Comparison of ENCODE assay signal across 24 mouse cellular contexts in the genomic region with DNA sequence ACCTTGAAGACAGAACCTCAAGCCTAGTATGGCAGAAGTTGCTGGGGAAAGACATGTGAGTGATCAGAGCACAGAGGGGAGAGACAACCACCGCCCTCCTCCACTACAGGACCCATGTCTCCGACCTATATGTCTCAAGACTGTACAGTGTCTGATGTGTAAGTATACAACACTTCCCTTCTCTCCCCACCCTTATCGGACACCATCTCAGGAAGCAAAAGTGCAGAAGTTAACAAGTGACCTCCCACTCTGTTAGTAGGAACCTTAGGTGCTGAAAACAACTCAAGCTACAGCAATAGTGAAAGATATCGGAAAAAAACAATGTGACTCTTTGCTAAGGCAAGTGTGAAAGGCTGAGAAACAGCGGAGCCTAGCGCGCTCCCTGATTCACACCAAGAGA.
"Had no signal": no experiment of that assay in that cellular context is flagged by ENCODE, and none has a peak within 500 bp of the region (broad histone marks: within the 10 kb centered on the region; RNA-seq: fewer than 3 reads in every experiment).

No protein-coding gene starts in this region.

- H3K4me3 ChIP-seq: gastrocnemius, adult 2 months; heart, embryonic 10.5 days; heart, embryonic 12.5 days; hindbrain, embryonic 13.5 days; hindbrain, embryonic 15.5 days; kidney, embryonic 15.5 days; layer of hippocampus, adult 2 months; left cerebral cortex, adult 2 months; limb, embryonic 13.5 days; limb, embryonic 15.5 days; liver, embryonic 12.5 days had no signal

- ATAC-seq: hindbrain, postnatal 0 days; intestine, embryonic 16.5 days; liver, embryonic 12.5 days had no signal

- H3K4me1 ChIP-seq: heart, embryonic 12.5 days; hindbrain, embryonic 13.5 days; hindbrain, embryonic 15.5 days; limb, embryonic 13.5 days; limb, embryonic 15.5 days; liver, embryonic 12.5 days had no signal

- DNase-seq: gastrocnemius, adult 2 months; gastrocnemius, postnatal 10 days; gastrocnemius, postnatal 25 days; heart, adult 18-20 months; heart, postnatal 14 days; heart, postnatal 36 days; kidney, adult 11 months; kidney, adult 2 months; kidney, adult 9 months; kidney, postnatal 14 days; kidney, postnatal 4 days; left cerebral cortex, postnatal 4 days had no signal
